Mouse (Mus musculus) CD8-positive naive resting alpha-beta T cell, adult 2 months (primary cell): ENCODE results near the gene Stk11.

Experiments
- DNase-seq, 2 experiments: peaks; one replicate each; pipeline ENCODE4 v3.0.0; 2022; ENCODE audit warnings: low read depth in 2 of 2, low spot score in 2 of 2

Gene Stk11

GRCm38 (mm10) chr10:80129846-80130245 lies 14.2 kb downstream of the Stk11 start:
- no peak for DNase-seq

DNA sequence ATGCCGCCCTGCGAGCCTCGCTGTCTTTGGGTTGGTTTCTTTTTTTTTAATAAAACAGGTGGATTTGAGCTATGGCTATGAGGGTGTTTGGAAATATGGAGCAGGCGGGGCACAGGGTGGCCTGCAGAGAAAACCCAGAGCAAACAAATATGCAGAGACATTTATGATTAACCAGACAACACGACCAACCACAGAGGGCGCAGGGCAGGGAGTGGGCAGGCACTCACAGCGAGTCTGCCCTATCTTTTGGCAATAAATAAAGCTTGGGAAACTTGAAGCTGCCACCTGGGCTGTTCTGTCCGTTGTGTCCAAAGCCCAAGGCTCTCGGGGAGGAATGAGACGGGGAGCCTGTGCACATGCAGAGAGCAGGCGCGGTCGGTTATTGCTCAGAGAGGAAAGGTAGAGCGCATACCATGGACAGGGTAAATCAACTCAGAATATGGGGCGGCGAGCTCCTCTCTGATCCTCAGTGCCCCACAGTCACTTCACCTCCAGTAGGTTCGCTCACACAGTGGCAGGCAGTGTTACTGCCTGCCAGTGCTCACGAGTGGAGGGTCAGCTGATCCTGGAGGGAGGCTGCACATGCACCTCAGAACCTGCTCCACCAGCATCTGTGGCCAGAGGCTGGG lies 14.9 kb downstream of the Stk11 start:
- DNase-seq: no peak

- no peak for DNase-seq
These were observed 15.8 kb downstream of the Stk11 start for GRCm38 (mm10) chr10:80131316-80131951.

- no peak for DNase-seq
These were observed 16.3 kb downstream of the Stk11 start for GRCm38 (mm10) chr10:80131952-80132350.

- no peak for DNase-seq
These were observed 17.7 kb downstream of the Stk11 start for GRCm38 (mm10) chr10:80133226-80133849.

DNA sequence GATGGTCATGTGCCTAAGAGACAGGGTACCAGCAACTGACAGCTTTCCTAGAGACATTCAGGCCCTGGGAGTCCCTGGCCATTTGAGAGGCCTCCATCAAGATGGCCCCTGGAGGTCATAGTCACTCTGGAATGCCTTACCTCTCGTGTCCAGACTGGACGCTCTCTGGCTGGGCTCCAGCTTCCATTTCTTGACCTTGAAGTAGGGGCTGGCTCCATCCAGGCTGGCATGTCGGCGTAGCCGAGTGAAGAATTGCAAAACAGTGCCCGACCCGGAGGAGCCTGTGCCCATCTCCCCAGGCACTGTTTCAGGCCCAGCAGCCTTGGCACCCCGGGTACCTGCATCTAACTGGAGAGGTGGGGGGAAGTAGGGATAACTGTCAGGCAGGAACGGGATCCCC lies 18.8 kb downstream of the Stk11 start:
- DNase-seq: no peak

GRCm38 (mm10) chr10:80135161-80135560 lies 19.6 kb downstream of the Stk11 start:
- DNase-seq: no peak

DNA sequence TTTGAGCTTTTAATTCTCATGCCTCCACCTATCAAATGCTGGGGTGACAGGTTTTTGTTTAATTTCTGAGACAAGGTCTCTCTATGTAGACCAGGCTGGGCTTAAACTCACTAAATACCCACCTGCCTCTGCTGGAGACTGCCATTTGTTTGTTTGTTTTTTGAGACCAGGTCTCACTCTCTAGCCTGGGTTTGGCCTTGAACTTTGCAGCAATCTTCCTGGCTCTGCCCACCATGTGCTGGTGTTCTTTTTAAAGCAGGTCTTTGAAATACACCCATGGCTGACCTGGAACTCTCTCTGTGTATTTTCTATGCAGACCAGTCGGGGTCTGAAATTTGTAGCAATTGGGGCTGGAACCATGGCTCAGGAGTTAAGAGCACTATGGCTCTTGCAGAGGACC lies 20.0 kb downstream of the Stk11 start:
- DNase-seq: no peak

GRCm38 (mm10) chr10:80136179-80136951 lies 20.8 kb downstream of the Stk11 start:
- no peak for DNase-seq

DNA sequence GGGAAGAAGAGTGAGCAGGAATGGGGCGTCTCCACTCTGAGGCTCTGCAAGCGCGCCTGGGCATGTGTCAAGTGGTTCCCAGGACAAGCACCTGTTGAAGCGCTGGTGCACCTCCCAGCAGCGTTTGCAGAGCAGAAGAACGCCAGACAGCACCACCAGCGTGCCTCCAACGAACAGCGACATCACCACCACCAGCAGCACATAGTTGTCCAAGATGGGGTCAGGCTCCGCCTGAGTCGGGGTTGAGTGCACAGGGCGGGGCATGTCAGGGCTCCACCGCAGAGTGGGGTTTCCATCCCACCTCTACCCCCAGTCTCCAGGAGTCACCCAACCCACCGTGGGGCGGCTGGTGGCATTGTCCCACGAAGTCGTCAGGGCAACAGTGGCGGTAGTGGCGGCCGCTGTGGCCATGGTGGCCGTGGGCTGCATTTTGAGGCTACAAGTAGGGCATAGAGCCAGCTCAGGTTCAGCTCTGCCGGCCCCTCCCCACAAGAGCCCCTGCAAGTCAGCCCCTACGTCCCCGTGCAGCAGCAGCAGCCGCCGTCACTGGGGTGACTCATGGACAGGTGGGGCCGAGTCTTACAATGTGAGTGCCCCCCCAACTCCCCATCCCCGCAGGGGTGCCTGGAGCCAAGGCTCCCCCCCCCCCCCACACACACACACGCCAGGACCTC lies 21.5 kb downstream of the Stk11 start:
- peak in 1 of 2 experiments; percentile 51 for DNase-seq

DNA sequence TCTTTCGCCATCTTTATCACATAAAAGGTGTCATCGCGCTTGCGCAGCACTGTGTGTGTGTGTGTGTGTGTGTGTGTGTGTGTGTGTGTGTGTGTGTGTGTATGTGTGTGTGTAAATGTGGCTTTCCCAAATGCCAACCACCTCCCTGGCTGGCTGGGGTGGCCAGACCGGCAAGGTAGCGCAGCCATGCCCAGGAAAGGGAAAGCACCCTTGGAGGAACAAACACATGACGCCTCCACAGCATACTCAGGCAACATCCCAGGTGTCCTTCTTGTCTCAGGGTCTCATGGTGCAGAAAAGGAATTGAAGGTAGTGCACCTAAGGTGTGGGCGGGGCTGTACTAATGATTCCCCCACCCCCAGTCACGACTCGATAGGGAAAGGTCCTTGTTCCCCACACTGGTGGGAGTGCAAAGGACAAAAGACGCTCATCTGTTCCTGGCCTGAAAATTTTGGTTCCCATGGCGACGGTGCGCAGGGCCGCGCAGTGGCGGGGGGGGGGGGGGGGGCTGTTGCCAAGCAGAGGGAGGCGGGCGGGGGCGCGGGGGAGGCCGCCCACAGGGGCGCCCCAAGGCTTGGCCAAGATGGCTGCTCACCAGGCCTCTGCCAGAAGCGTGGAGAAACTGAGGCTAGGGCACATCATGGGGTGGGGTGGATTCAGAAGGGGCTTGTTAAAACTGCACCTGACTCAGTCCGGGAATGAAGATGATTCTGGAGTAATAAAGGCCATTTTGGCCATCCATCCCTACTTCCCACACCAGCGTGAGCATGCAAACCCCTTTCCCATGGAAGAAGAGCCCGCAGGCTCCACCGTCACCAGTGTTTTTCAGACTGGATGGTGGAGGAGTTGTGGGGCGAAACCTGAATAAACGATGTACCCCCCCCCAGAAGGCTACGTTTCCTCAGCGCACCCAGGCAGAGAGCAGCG lies 22.3 kb downstream of the Stk11 start:
- DNase-seq: peak in 1 of 2 experiments; percentile 37

DNA sequence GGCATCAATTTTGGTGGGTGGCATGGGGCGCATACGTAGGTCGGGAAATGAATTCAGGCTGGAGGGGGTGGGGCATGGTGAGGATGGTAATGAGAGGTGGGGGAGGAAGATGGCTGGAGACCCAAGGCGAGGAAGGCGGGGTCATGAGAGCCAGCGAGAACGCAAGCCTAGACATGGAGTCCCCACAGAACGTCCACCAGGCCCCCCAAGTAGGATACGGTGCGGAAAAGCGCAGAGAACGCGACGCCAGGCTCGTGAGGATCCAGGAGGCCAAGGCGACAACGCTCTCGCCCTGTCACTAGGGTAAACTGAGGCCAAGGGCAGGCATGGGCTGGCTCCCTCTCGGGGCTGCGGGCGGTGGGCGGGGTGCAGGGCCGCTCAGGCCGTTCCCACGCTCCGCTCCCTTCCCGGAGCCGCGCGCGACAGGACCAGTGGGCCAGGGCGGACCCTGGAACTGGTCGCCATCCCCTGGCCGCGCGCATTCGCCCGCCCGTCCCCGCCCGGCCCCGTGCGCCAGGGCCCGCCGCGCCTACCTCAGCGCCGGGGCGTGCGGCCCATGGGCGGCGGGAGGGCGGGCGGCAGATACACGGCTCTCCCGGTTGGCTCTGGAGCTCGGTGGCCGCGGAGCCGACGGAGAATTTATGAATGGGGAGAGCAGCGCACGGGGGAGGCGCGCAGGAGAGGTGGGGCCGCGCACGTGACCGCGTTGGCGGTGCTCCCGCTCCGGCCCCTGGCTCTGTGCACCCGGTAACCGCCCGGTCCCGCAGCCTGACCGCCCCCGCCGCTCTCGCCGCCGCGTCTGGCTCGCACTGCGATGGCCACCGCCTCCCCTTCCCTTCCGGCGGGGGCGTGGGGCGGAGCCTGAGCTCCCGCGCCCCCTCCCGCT lies 23.2 kb downstream of the Stk11 start, which contains the start of gene Atp5d:
Gene Atp5d, plus strand, starts transcription at position 80 of the 886 bp plus-strand sequence.
- DNase-seq: peak in 1 of 2 experiments; percentile 21

DNA sequence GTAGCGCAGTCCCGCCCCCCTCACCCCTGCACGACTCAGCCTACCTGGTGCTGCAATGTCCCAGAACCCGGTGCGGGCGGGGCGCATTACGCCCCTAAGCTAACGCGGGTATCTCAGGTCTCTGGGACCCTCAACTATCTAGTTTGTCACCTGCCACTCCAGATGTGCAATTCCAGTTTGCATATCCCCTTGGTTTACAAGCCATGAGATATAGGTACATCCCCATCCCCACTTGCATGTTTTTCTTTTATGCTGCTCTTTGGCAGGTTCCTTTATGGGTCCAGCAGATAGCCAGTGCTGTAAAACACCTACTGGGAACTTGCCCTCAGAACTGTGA lies 23.8 kb downstream of the Stk11 start:
- no peak for DNase-seq

DNA sequence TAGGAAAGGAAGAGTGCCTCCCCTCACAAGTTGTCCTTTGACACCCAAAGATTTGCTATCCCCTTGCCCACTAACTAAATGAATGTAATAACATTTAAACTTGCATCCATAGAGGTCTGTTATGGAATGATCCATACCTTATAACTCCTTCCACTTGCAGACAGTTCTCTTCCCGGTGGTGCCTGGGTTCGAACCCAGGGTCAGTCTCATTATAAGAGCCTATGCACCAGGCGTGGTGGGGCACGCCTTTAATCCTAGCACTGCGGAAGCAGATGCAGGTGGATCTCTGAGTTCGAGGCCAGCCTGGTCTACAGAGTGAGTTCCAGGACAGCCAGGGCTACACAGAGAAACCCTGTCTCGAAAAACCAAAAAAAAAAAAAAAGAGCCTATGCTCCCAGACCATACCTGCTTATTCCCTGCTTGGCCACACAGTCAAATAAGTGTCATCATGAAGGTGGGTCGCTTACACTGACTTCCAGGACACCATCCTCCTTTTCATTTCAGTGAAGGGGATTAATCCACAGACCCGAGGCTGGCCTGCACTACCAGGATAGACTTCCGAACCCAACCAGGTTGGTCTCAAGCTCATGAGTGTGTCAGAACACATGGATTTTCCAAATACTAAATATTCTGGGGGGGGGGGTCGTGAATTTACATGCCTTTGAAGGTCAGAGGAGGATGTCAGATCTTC lies 24.5 kb downstream of the Stk11 start:
- DNase-seq: no peak

GRCm38 (mm10) chr10:80140666-80141035 lies 25.0 kb downstream of the Stk11 start, which contains the start of gene Cbarp:
TSS of gene Cbarp (minus strand) at chr10:80140835.
- no peak for DNase-seq

DNA sequence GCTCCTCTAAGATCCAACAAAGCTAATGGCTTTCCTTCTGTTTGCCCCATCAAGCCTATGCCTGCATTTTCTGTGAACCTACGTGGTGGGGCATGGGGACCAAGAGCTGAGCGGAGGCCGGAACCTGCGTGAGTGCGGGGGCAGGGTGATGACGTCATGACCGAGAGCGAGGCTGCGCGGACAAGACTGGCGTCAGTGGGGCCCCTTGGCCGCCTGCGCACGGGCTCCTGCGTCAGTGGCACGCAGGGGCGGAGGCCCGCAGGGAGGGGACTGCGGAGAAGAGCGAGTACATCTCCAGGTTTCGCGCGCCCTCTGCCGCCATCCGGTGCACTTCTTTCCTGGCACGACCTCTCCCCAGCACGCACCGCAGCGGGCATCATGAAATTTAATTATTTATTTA lies 25.6 kb downstream of the Stk11 start:
- DNase-seq: peak; percentile 97

DNA sequence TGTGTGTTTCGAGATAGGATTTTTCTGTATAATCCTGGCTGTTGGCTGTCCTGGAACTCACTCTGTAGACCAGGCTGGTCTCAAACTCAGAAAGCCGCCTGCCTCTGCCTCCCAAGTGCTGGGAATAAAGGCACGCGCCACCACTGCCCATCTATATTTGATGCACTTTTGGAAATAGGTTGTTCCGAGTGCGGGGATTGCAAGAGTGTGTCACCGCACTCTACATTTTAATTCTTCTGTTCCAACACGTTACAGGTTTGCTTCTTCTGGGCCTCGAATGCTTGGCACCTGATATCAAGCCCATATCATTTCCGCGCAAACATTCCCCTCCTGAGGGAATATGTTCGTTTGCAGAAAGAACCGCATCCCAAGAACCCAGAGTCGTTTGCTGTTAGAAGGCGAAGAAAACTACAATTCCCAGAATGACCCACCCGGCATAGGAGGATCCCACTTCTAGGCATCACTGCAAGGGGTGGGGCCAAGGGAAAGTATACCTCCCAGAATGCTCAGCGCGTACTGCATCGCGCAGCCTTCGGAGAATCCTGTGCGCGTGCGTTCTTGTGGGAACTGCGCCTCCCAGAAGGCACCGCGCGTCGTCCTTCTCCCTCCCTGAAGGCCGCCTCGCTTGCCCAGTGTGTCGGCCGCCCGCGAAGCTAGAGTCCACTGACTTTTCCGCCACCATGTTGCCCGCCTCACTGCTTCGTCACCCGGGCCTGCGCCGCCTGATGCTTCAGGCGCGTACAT lies 26.4 kb downstream of the Stk11 start:
- peak; percentile 81 to 83 for DNase-seq

DNA sequence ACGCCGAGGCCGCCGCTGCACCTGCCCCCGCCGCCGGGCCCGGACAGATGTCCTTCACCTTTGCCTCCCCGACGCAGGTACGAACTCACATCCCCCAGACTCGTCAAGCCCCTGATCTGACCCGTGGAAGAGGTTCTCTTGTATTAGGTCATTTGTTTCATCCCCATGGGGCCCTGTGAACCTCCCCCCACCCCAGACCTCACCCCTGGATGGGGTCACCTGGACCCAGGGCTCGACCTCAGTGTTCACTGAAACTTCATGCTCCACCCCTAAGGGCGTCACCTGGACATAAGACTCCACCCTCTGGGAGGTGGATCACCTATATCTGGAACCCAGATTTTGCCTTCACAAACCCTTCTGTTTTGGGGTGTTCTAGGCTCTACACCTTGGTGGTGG lies 26.9 kb downstream of the Stk11 start:
- DNase-seq: peak in 1 of 2 experiments; percentile 34
